Mouse (Mus musculus): ENCODE data around the gene Txndc11.
"Not testable (repeated sequence)": the region's sequence is repeated elsewhere in the genome, so short reads cannot be mapped to it uniquely, and the experiment has no call there.

The Txndc11 gene

DNA sequence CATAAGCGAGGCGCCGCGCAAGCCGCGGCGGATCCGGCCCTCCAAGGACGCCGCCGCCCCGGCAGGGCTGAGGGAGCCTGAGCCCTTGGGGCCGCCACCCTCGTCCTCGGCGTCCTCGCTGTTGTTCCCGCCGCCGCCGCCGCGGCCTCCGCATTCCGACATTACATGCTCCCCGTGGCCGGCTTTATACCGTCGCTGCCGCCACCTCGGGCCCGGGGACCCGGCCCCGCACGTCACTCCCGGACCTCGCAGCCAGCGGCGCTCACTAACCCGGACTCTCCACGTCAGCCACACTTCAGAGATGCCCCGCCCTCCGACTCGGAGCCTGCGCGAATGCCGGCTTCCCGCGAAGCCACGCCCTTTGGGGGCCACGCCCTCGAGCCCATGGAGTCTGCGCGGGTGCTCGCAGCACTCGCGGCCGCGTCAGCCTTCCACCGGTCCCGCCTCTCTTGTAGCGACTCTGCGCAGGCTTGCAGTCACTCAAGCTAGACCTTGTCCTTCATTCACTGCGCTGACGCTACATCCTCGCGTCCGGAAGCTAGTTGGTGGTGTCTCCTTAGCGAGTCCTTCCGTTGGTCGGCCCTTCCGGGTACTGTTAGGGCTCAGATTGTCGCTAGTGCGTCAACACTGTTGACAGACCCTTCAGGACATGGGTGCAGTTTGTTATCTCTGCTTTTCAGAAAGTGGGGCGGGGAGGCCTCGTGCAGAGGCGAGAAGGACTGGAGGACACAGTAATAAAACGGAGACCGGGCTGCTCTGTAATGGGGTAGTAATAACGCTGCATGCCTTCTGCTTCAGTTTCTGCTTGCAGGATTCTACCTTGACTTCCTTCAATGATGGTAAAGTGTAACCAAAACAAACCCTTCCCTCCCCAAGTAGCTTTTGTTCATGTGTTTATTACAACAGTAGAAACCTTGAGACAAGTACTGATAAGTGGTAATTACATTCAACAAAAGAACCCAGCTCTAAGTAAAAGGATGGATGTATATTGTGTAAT lies at the start of gene Txndc11:
Txndc11 (minus strand) TSS at position 303 of the 997 bp plus-strand sequence.
- in situ Hi-C loops (cut with MboI, MseI) = no loop called here

DNA sequence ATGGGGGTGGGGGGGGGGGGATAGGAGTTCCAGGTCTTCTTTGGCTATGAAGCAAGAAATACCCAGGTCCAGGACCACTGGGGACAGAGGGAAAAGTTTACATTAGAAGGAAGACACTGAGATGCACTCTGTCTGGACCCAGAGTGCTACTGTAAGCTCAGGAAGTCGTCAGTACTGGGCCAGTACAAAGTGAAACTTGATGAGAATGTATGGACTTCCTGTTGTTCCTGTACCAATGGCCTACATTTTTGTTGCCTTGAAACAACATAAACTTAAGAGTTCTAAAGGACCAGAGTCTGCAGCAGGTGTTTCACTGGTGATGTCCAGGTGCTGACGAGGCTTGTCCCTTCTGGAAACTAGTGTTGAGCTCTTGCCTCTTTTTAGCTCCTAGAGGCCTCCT lies 43.0 kb upstream of the Txndc11 start:
- in situ Hi-C loops (cut with MboI, MseI) = no loop called here

DNA sequence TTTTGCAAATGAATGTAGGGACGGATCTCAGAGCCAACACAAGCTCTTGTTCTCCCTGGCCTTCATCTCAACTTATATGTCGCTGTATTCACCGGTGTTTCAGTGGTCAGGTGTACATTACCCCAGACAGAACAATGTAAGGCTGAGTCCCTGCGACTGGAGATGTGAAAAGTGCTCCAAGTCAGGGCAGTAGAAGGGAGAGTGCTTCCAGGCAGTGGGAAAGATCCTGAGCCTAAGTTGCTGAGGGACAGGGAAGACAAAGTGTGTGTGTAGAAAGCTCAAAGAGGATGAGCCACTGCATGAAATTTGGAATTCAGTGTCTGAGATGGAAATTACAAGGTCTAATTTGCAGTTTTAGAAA lies 42.4 kb upstream of the Txndc11 start:
- in situ Hi-C loops (cut with MboI, MseI) = no loop called here

DNA sequence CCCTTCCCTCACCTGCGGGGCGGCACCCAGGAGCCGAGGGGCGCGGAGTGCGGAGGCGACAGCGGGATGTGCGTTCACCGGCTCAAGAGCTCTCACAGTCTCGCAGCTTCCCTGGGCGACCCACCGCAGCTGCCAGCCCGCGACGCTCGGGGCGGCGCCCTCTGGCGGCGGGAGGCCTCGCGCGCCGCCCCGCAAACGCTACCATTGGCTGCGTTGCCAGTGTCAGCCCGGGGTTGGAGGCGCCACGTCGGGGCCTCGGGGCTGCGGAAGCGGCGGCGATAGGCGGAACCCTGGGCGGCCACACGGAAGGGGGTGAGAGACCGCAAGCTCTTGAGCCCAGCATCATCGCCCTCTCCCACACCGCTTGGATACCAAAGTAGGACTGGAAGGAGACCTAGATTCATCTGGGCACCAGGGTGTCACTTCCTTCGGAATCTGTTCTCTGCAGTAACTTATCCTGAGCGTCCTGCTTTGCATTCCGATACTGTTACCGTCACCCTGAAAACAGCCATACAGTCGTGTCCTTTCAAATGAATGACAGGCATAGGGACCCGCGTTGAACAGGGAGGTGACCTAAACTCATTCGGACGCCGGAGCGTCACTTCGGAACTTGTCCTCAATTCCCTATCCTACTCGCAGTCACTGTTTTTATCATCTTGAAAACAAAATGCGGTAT lies 41.9 kb upstream of the Txndc11 start, which contains the start of gene Zc3h7a:
Zc3h7a (minus strand) TSS at position 186 of the 676 bp plus-strand sequence.
- in situ Hi-C loops (cut with MboI, MseI) = no loop called here

DNA sequence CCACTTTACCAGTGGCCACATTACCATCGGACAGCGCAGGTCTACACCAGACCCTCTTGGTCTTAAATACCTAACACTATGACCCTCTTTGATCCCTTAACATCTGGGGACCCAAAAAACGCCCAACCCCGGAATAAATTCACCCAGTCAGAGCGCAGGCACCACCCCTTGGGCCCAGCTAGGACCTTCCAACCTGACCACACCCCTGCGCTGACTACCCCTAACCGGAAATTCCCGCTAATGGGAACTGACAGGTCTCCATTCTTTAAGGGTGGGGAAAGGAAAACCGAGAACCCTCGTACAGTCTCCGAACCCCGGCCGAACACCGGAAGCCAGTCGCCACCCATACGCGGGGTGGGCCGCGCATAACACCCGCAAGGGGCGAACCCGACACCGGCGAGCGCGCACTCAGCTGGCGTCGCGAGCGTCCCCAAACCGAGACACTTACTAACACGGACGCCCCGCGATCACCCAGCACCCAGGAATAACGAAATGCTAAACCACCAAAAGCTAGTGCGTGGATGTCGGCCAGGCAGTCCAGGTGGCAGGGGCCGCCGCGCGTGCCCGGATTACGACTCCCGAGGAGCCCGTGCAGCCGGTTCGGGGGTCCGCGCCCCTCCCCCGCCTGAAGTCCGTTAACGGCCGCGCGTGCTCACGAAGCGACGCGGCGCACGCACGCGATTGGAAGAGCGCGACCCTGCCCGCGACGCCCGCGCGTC lies 41.2 kb upstream of the Txndc11 start:
- in situ Hi-C loops (cut with MboI, MseI) = no loop called here

DNA sequence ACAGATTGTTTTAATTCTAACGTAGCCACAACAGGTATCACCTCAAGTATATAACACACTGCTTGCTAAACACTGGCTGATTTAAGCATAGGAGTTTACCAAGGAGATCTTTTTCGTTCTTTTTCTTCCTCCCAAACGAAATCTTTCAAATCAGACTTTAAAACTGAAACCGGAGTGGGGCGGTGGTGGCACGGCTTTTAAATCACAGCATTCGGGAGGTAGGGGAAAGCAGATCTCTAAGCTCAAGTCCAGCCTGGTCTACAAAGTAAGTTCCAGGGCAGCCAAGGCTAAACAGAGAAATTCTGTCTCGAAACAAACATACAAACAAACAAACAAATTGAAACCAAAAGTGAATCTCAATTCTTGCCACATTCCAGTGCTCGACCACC lies 40.6 kb upstream of the Txndc11 start:
- in situ Hi-C loops (cut with MboI, MseI) = no loop called here

DNA sequence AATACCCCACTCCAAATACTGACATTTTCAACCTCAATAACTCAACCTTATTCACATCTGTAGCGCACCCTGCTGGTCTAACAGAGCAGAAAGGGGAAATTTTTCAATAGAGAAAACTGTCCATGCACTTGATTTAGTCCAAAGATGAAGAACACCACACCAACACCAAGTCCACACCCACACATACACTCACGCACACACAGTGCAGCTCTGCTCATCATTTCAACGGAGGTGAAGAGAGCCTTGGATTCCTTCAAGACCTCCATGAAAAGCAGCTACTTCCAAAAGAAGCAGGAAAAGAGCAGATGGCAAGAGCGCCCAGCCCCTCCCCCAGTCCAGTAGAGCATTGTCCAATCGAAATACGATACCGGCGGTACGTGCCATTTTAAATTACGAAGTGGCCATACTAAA lies 40.2 kb upstream of the Txndc11 start:
- in situ Hi-C loops (cut with MboI, MseI) = no loop called here

DNA sequence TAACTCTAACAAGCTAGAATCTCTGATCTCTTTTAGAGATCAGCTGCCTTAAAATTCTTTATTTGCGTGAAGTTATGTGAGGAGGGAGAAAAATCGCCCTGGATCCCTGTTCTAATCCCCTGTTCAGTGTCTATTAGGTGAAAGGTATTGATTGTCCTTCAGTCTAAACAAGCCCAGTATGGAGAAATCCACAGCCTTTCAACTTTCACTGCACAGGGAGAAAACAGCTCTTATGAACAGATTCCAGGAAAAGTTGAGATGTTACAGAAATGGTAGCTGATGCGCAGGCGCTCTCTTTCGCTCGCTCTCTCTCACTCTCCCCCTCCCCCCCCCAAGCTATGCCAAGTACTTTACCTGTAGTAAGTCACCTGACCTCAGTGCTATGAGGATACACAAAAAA lies 37.2 kb upstream of the Txndc11 start:
- in situ Hi-C loops (cut with MboI, MseI) = no loop called here

DNA sequence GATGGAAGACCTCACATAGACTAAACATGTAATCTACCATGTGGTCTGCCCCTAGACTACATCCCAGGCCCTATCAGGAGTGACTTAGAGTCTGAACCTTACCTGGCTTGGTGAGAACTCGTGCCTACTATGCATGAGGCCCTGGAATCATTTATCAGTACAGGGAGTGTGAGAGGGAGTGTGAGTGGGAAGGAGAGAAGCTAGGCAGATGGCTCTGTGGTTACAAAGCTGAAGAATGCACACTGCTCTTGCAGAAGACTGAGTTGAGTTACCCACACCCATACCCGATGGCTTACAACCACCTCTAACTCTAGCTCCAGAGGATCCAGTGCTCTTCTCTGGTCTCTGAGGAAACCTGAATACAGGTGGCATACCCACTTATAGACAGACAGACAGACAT lies 32.0 kb upstream of the Txndc11 start:
- in situ Hi-C loops (cut with MboI, MseI) = no loop called here

DNA sequence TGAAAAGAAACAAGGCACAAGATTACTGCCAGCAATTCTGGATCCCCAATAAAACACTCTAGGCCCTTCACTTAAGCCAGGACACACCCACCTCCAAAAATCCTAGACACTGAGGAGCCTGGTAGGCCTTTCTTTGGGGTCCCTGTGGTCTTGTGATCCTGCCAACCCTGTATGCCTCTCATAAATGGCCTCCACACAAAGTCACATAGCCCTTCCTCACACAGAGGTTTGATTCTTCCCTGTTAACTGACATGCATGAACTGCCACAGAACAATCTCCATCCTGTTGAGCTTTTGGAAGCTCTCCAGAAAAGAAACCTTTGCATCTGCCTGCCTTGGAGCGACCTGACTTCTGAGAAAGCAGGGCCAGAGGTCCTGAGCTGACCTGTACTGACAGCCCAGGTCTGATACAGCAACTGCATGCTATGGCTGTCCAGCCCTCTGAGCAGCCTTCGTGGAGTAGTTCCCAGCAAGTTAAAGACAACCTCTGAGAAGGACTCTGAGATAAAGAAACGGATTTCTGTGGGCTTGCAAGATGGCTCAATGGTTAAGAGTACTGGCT lies 30.3 kb upstream of the Txndc11 start:
- in situ Hi-C loops (cut with MboI, MseI) = no loop called here

DNA sequence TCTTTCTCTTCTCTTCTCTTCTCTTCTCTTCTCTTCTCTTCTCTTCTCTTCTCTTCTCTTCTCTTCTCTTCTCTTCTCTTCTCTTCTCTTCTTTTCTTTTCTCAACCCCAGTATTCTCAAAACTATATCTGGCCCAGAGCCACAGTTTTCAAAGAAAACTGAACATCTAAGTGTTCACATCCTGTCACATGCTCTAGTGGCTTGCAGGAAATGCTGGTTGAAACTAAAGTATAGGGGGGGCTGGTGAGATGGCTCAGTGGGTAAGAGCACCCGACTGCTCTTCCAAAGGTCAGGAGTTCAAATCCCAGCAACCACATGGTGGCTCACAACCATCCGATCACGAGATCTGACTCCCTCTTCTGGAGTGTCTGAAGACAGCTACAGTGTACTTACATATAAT lies 23.3 kb upstream of the Txndc11 start:
- in situ Hi-C loops (cut with MboI, MseI) = not testable (repeated sequence)

DNA sequence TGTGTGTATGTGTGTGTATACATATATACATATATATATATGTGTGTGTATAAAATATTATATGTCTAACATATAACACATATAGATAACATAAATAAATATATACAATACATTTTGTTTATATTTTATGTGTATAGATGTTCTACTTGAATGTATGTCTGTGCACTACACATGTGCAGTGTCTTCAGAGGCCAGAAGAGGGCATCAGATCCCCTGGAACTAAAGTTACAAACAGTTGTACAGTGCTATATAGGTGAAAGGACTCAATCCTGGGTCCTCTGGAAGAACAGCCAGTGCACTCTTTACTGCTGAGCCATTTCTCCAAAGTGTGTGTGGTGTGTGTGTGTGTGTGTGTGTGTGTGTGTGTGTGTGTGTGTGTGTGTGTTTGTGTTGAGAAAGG lies 20.1 kb upstream of the Txndc11 start:
- in situ Hi-C loops (cut with MboI, MseI) = no loop called here

DNA sequence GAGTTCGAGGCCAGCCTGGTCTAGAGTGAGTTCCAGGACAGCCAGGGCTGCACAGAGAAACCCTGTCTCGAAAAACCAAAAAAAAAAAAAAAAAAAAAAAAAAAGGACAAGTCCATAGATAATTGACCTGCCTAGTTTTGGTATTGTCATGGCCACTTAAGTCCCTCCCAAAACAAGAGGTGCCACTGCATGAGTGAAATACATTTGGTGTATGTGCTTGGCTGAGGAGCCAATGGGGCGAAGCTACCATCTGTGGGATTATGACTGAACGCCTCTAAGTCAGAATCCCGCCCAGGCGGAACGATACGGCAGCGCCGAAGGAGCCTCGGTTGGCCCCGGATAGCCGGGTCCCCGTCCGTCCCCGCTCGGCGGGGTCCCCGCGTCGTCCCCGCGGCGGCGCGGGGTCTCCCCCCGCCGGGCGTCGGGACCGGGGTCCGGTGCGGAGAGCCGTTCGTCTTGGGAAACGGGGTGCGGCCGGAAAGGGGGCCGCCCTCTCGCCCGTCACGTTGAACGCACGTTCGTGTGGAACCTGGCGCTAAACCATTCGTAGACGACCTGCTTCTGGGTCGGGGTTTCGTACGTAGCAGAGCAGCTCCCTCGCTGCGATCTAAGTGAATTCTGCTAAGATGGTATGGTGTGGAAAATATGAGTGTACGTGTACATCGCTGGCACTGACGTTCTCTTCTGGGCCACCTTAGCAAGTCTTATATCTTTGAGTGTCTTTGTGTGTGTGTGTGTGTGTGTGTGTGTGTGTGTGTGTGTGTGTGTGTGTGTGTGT lies 9.4 kb upstream of the Txndc11 start:
- in situ Hi-C loops (cut with MboI, MseI) = loop anchor here (5.0 kb wide), 1 partner anchor 1312 kb away; no protein-coding TSS in a partner anchor

DNA sequence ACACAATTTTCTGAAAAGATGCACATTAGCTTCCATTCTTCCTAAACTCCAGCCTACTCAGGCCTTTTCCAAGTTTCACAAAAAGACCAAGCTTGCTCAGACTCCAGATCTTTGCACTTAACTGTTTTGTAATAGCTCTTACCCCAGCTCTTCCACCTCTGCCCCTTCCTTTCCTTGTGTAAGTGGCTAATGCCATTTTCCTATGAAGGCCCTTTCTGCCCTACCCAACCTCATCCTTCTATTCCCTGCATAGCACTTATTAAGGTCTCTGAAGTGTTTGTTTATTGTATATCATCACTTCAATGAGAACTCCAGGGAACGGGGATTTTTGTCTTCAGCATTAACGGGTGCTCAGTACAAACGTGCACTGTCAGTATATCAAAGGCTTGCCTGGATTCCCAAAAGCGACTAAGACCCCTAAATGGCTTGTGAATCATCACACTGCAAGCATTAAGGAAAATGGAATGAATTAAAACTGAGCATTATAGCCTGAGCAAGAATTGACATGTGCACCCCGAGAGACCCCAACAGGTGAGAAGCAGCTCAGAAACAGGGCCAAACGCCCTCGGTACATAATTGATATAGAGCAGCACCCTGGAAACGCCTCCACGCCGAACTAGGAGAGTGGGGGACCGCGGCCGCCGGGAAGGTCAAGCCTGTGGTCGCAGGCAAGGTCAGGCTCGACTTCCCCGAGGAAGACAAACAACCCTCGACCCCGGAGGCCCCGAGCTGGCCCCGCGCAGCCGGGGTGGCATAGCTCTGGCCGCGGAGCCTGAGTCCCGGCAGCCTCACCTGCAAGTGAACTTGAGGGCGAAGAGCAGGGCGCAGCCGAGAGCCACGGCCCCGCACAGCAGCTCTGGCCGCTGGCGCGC lies 738 bp downstream of the Txndc11 start:
- in situ Hi-C loops (cut with MboI, MseI) = no loop called here

DNA sequence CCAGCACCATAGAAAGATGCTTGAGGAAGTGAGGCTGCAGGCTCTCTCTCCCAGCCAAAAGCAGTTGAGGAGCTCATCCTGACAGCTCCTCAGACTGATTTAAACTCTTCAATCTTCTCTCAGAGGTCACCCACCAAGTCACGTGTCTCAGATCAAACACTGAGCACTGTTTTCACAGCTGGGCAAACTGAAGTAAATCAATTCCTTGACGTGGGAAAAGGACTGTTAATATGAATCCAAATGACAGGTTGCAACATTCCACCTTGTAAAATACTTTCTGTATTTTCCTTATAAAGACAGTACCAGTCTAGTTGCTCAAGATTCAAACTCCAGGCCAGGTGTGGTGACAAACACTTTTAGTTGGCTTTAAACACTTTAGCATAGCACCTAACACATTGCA lies 1.6 kb downstream of the Txndc11 start:
- in situ Hi-C loops (cut with MboI, MseI) = no loop called here

DNA sequence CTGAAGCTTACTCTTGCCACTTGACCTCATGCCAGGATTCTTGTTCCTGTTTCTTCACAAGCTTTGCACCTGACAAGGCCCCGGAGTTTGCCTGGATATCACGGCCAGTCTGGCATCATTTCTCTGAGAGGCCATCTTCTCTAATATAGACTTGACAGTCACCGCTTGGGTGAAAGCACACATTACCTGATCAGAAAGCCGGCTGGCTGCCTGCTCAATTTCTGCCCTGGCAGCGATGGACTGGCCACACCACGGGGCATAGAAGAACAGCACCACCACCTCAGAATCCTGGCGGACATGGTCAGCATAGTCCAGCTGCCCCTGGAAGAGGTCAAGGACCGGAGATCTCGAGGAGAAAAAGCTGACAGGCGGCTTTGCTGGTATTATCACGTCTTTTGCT lies 6.1 kb downstream of the Txndc11 start:
- in situ Hi-C loops (cut with MboI, MseI) = no loop called here

DNA sequence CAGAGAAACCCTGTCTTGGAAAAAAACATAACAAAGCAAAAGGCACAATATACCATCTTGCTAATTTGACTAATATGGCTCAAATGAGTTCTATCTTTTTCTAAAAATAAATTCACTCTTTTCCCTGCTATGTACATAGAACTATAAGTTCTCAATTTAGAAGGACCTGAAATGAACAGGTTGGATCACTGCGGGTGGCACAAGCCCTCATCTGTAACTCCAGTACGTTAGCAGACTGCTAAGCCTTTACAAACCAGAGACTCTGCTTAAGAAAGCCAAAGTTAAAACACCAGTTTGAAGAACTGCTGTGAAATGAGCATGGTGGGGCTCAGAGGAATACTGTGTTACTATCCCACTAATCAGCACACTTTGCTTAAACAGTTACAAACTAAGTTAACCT lies 9.1 kb downstream of the Txndc11 start:
- in situ Hi-C loops (cut with MboI, MseI) = no loop called here

DNA sequence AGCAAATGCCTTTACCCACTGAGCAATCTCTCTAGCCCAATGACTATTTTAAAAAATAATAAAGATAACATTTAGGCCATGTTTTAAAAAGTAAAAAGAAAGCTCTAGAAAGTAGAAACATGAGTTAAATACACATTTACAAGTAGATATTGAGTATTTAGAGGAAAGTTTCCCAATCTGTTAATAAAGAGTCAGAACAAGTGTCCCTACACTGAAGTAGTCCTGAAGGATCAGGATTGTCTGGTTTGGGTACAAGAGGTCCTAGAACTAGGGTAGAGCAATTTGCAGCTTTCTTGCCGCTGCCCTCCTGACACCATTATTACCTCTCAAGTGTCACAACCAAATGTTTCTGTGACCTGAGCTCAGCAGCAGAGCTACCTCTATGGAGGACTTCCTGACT lies 10.3 kb downstream of the Txndc11 start:
- in situ Hi-C loops (cut with MboI, MseI) = no loop called here

DNA sequence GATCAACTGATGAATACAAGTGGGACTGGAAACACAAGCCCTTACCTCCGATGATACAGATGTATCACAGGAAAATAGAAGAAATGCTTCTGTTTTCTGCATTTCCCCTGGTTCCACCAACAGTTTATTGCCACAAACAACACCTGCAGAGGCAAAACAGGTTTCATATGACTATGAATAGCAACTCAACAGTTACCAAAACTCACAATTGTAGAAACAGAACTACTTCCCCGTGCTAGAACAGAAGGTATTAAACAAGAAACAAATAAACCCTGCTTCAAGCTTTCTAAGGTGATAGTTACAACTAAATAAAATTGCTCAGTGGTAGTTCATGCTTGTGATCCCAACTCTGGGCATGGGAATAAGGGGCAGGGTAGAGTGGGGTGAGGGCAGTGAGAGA lies 11.8 kb downstream of the Txndc11 start:
- in situ Hi-C loops (cut with MboI, MseI) = no loop called here

DNA sequence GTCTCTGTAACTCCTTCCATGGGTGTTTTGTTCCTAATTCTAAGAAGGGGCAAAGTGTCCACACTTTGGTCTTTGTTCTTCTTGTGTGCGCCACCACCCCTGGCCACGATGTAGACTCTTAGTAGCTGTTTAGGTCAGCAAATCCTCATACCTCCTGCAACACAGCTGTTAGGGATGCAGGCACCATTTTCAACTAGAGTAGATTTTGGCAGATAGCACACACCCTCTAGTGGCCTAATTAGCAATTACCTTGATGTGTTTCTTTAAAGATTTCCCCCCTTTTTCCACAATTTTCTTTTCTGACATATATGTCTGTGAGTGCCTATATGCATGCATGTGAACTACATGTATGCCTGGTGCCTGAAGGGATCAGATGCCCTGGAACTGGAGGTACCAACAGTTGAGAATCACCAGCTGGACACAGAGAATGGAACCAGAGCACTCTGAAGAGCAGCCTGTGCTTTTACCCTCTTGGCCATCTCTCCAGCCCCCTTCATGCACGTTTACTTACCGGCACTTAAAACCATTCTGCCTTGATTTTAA lies 25.2 kb downstream of the Txndc11 start:
- in situ Hi-C loops (cut with MboI, MseI) = loop anchor here (5.0 kb wide), 1 partner anchor 237 kb away; no protein-coding TSS in a partner anchor
